Mouse (Mus musculus): Measurements from ENCODE around the gene Bag1.
A peak's percentile ranks its signal among the peaks of the same experiment; 100 is the strongest.

The Bag1 gene

DNA sequence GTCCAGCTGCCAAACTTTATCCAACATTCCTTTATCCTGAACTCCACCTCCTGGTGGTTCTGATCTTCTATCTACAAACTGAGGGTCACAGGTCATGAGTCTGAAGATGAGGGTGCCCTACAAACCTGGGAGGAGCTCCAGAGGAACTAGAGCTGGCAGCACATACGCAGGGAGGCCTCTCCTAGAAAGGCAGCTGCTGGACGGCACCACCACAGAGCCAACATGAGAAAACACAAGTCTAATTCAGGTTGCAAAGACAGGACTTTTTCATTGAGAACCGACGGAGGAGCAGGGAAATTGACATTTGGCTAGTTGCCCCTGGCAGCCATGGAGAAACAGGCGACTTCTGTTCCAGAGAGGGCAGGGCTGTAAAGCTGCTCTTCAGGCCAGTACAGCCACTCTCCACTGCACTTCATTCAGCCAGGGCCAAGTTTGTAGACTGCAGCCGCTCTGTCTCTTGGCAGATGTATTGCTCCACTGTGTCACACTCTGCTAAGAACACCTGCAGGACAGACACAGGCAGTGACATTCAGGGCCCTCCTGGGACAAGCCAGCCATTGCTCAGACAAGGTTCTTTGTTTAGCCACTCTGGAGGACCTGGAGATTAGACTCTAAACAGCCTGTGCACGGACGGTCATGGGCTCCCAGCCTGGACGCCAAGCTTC is 11.8 kb downstream of the Bag1 start:
- no peak for DNase-seq (ENCODE audit: low read depth, low spot score)

- DNase-seq (ENCODE audit: low read depth, low spot score), result peak; percentile 33
These were observed 13.7 kb downstream of the Bag1 start for GRCm38 (mm10) chr4:40934369-40934768.

- DNase-seq (ENCODE audit: low read depth, low spot score), result no peak
These were observed 14.4 kb downstream of the Bag1 start for GRCm38 (mm10) chr4:40933694-40934093.

GRCm38 (mm10) chr4:40929046-40929445 is 19.0 kb downstream of the Bag1 start:
- no peak for DNase-seq (ENCODE audit: low read depth, low spot score)

- DNase-seq (ENCODE audit: low read depth, low spot score), result no peak
These were observed 22.5 kb downstream of the Bag1 start for GRCm38 (mm10) chr4:40925568-40925967.

GRCm38 (mm10) chr4:40923087-40923651 is 24.9 kb downstream of the Bag1 start:
- no peak for DNase-seq (ENCODE audit: low read depth, low spot score)

- DNase-seq (ENCODE audit: low read depth, low spot score), result no peak
These were observed 26.8 kb downstream of the Bag1 start for GRCm38 (mm10) chr4:40921288-40921687.

GRCm38 (mm10) chr4:40920576-40920975 is 27.5 kb downstream of the Bag1 start:
- no peak for DNase-seq (ENCODE audit: low read depth, low spot score)

- DNase-seq (ENCODE audit: low read depth, low spot score), result no peak
These were observed 28.3 kb downstream of the Bag1 start, which contains the start of gene Spink4 for GRCm38 (mm10) chr4:40919785-40920184. Spink4 (plus strand) TSS chr4:40920052.

DNA sequence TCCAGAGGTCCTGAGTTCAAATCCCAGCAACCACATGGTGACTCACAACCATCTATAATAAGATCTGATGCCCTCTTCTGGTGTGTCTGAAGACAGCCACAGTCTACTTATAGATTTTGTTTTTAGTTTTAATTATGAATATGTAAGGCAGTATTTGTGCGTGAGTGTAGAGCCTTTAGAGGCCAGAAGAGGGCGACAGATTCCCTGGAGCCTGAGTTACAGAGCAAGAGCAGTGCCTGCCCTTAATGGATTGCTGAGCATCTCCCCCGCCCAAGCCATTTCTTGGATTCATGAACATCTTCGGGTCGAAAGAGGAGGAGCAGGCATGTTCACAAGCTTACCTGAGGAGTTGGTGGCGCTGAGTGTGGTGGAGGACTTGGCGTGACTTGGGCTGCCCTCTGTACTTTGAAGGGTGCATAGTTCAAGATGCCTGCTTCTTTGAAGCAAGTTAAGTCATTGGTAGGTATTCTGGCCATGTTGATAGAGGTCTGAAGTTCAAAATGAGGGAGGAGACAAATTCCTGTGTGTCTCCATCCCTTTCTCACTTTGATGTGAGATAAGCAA is 31.4 kb downstream of the Bag1 start:
- peak; percentile 11 for DNase-seq (ENCODE audit: low read depth, low spot score)

- no peak for DNase-seq (ENCODE audit: low read depth, low spot score)
These were observed 32.1 kb downstream of the Bag1 start for GRCm38 (mm10) chr4:40915947-40916346.

GRCm38 (mm10) chr4:40914287-40914867 is 33.7 kb downstream of the Bag1 start:
- DNase-seq (ENCODE audit: low read depth, low spot score), result no peak

- DNase-seq (ENCODE audit: low read depth, low spot score), result no peak
These were observed 39.7 kb downstream of the Bag1 start for GRCm38 (mm10) chr4:40908261-40908969.

GRCm38 (mm10) chr4:40906298-40906697 is 41.8 kb downstream of the Bag1 start:
- DNase-seq (ENCODE audit: low read depth, low spot score), result no peak

GRCm38 (mm10) chr4:40900612-40901011 is 47.5 kb downstream of the Bag1 start:
- DNase-seq (ENCODE audit: low read depth, low spot score), result no peak

- no peak for DNase-seq (ENCODE audit: low read depth, low spot score)
These were observed 48.0 kb downstream of the Bag1 start for GRCm38 (mm10) chr4:40900071-40900470.

DNA sequence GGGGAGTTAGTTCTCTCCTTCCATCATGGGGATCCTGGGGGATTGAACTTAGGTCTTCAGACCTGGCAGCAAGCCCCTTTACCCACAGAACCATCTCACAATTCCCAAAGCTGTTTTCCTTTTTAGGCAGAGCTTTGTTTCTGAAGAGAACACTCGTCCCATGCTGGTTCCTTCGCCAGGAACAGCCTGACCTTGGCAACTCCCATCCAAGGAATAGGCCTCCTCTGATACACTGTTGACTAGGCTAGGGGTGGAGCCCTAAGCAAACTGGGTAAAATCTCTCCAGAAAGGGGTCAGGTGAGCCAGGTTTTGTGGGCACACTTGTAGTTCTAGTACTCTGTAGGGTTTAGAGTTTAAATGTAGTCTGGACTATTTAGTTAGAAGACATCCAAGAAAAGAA is 48.8 kb downstream of the Bag1 start:
- no peak for DNase-seq (ENCODE audit: low read depth, low spot score)

DNA sequence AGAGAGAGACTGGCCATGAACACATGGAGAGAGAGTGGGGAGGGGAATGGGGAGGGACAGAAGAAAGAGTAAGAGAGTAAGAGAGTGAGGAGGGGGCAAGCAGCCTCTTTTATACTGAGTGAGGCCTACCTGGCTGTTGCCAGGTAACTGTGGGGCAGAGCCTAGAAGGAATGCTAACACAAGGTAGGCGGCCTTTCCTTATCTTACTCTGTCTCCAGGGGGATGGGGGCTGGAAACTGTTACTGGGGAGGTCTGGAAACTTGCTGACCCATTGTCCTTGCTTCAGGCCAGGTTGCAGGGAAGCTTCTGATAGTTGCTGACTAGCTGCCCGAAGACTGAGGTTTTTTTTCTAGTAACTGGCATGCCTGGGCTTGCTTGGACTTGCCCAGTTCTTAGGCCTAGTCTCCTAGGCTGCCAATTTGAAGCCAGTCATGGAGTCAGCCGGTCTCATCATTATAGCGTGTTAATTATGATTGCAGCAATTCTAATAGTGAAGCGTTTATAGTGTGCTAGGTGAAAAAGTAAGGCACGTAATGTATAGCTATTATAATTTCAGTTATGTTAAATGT is 49.5 kb downstream of the Bag1 start:
- DNase-seq (ENCODE audit: low read depth, low spot score), result no peak

- no peak for DNase-seq (ENCODE audit: low read depth, low spot score)
These were observed 52.4 kb downstream of the Bag1 start for GRCm38 (mm10) chr4:40895646-40896045.

GRCm38 (mm10) chr4:40895118-40895517 is 53.0 kb downstream of the Bag1 start:
- DNase-seq (ENCODE audit: low read depth, low spot score), result no peak

DNA sequence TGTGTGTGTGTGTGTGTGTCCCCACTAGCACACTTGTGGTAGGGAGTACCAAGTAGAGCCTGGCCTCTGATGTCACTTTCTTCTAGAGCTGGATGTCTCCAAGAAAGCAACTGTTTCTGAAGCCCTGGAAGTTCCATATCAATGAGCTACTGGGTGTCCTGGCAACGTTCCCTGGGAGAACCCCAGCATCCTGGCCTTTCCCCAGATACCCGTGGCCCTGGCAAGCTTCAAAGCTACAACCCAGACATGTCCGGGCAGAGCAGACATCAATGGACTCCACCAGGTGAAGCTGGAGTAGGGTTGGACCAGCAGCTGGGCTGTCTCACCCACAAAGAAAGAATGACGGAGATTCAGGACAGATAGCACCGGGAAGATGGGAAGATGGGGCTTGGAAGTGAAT is 56.9 kb downstream of the Bag1 start:
- no peak for DNase-seq (ENCODE audit: low read depth, low spot score)

- no peak for DNase-seq (ENCODE audit: low read depth, low spot score)
These were observed 58.1 kb downstream of the Bag1 start for GRCm38 (mm10) chr4:40889983-40890382.

Data from c-Kit-negative CD71-positive TER-119-positive erythroid progenitor cells, embryonic 14.5 days (primary cell).